Mouse (Mus musculus) MEL (cell line): ENCODE data around the gene Gm11172. TPM values are rescaled to one million over a fixed set of nuclear protein-coding genes. Genes with fewer than 3 reads are reported as not detected.
A peak's percentile ranks its signal among the peaks of the same experiment; 100 is the strongest.

Experiments
- DNase-seq: peaks from one replicate; pipeline ENCODE4 v3.0.0; 2011; ENCODE audit warnings: low read depth, low spot score
- H3K27ac ChIP-seq: 2 replicates; pipeline ENCODE4 v1.5.1; 2012; ENCODE audit warnings: low read depth, mild to moderate bottlenecking, control low read depth, low read length, moderate library complexity; ENCODE audit not compliant: control insufficient read depth
- H3K27me3 ChIP-seq, 2 experiments: fragments of 150-350 bp in 1 of 2; sonication (generic) in 1 of 2; 2 replicates each; pipeline ENCODE4 v1.6.1; 2012; ENCODE audit warnings: low read length in 2 of 2, mild to moderate bottlenecking in 2 of 2, improper control_type of control experiment in 1 of 2, moderate library complexity in 1 of 2; ENCODE audit not compliant: insufficient read depth in 2 of 2, control insufficient read depth in 1 of 2
- H3K36me3 ChIP-seq, 2 experiments: 2 replicates each; pipeline ENCODE4 v1.6.1; 2012 to 2014; ENCODE audit warnings: low read length in 2 of 2, improper control_type of control experiment in 1 of 2, inconsistent platforms in 1 of 2, mild to moderate bottlenecking in 1 of 2; ENCODE audit not compliant: insufficient read depth in 2 of 2, control insufficient read depth in 1 of 2
- H3K4me1 ChIP-seq, 2 experiments: fragments of 150-350 bp in 1 of 2; sonication (generic) in 1 of 2; 2 replicates each; pipeline ENCODE4 v1.6.1; 2012; ENCODE audit warnings: low read length in 2 of 2, improper control_type of control experiment in 1 of 2, mild to moderate bottlenecking in 1 of 2; ENCODE audit not compliant: insufficient read depth in 2 of 2, control insufficient read depth in 1 of 2
- H3K4me3 ChIP-seq, 2 experiments: fragments of 150-350 bp in 1 of 2; sonication (generic) in 1 of 2; 2 replicates each; pipeline ENCODE4 v1.5.1; 2012; ENCODE audit warnings: low read depth in 2 of 2, low read length in 2 of 2, mild to moderate bottlenecking in 2 of 2, moderate library complexity in 2 of 2, control low read depth in 1 of 2, improper control_type of control experiment in 1 of 2; ENCODE audit not compliant: control insufficient read depth in 1 of 2, insufficient read depth in 1 of 2
- H3K79me2 ChIP-seq: 2 replicates; pipeline ENCODE4 v1.6.1; 2012; ENCODE audit warnings: mild to moderate bottlenecking, low read length, moderate library complexity; ENCODE audit not compliant: control insufficient read depth, poor library complexity, insufficient read depth
- H3K9ac ChIP-seq: 2 replicates; pipeline ENCODE4 v1.6.1; 2012; ENCODE audit warnings: low read depth, mild to moderate bottlenecking, control low read depth, low read length, moderate library complexity; ENCODE audit not compliant: control insufficient read depth, poor library complexity, severe bottlenecking
- H3K9me3 ChIP-seq: fragments of 150-350 bp; sonication (generic); replicated peaks from 2 replicates; pipeline ENCODE4 v1.6.1; 2012; ENCODE audit warnings: mild to moderate bottlenecking, low read length, improper control_type of control experiment, moderate library complexity; ENCODE audit not compliant: insufficient read depth
- CHD1 ChIP-seq: IDR thresholded peaks from 2 replicates; pipeline ENCODE4 v1.6.1; 2012; ENCODE audit warnings: low read depth, mild to moderate bottlenecking, inconsistent platforms, low read length, improper control_type of control experiment
- CTCF ChIP-seq, 3 experiments: IDR thresholded peaks in 2 of 3; conservative IDR thresholded peaks in 1 of 3; 2 replicates each; pipeline ENCODE4 v1.5.1; 2011 to 2012; ENCODE audit warnings: low read length in 3 of 3, low read depth in 2 of 3, mild to moderate bottlenecking in 2 of 3, improper control_type of control experiment in 1 of 3, inconsistent platforms in 1 of 3, mixed read lengths in 1 of 3, moderate library complexity in 1 of 3; ENCODE audit not compliant: control insufficient read depth in 1 of 3, insufficient read depth in 1 of 3, poor library complexity in 1 of 3, severe bottlenecking in 1 of 3
- E2F4 ChIP-seq: IDR thresholded peaks from 2 replicates; pipeline ENCODE4 v1.6.1; 2011; ENCODE audit warnings: low read depth, low read length, improper control_type of control experiment, borderline replicate concordance
- EP300 ChIP-seq, 2 experiments: IDR thresholded peaks; 2 replicates each; pipeline ENCODE4 v1.6.1; 2011; ENCODE audit warnings: improper control_type of control experiment in 2 of 2, low read length in 2 of 2, low read depth in 1 of 2, mild to moderate bottlenecking in 1 of 2
- GABPA ChIP-seq: IDR thresholded peaks from 2 replicates; pipeline ENCODE4 v1.6.1; 2012; ENCODE audit warnings: low read depth, mild to moderate bottlenecking, inconsistent platforms, low read length, improper control_type of control experiment, moderate library complexity
- GATA1 ChIP-seq: IDR thresholded peaks from 2 replicates; pipeline ENCODE4 v1.6.1; 2011; ENCODE audit warnings: low read depth, low read length, improper control_type of control experiment
- MAZ ChIP-seq: IDR thresholded peaks from 2 replicates; pipeline ENCODE4 v1.6.1; 2012; ENCODE audit warnings: low read depth, mild to moderate bottlenecking, inconsistent platforms, low read length, improper control_type of control experiment
- MEF2A ChIP-seq: IDR thresholded peaks from 2 replicates; pipeline ENCODE4 v1.6.1; 2014; ENCODE audit warnings: low read depth, mild to moderate bottlenecking, inconsistent platforms, low read length, improper control_type of control experiment; ENCODE audit not compliant: poor library complexity, insufficient replicate concordance, severe bottlenecking; ENCODE audit errors: extremely low read depth
- NELFE ChIP-seq: IDR thresholded peaks from 2 replicates; pipeline ENCODE4 v1.6.1; 2011; ENCODE audit warnings: low read depth, low read length, improper control_type of control experiment
- NRF1 ChIP-seq: IDR thresholded peaks from 2 replicates; pipeline ENCODE4 v1.6.1; 2014; ENCODE audit warnings: low read depth, mild to moderate bottlenecking, inconsistent platforms, low read length, improper control_type of control experiment, moderate library complexity; ENCODE audit not compliant: poor library complexity, insufficient read depth, severe bottlenecking
- POLR2A ChIP-seq, 2 experiments: IDR thresholded peaks; 2 replicates each; pipeline ENCODE4 v1.6.1; 2011 to 2012; ENCODE audit warnings: low read length in 2 of 2, mild to moderate bottlenecking in 2 of 2, control low read depth in 1 of 2, improper control_type of control experiment in 1 of 2, low read depth in 1 of 2, moderate library complexity in 1 of 2; ENCODE audit not compliant: control insufficient read depth in 1 of 2, insufficient read depth in 1 of 2, poor library complexity in 1 of 2
- POLR2AphosphoS2 ChIP-seq: IDR thresholded peaks from 2 replicates; pipeline ENCODE4 v1.6.1; 2011; ENCODE audit warnings: low read length, improper control_type of control experiment
- POLR2AphosphoS5 ChIP-seq: IDR thresholded peaks from 2 replicates; pipeline ENCODE4 v1.6.1; 2012; ENCODE audit warnings: low read depth, borderline replicate concordance, mild to moderate bottlenecking, inconsistent platforms, low read length, moderate library complexity, mixed read lengths
- SIN3A ChIP-seq: IDR thresholded peaks from 2 replicates; pipeline ENCODE4 v1.6.1; 2012; ENCODE audit warnings: low read length, improper control_type of control experiment, inconsistent platforms
- TCF12 ChIP-seq: IDR thresholded peaks from 2 replicates; pipeline ENCODE4 v1.6.1; 2014; ENCODE audit warnings: low read depth, mild to moderate bottlenecking, inconsistent platforms, low read length, improper control_type of control experiment, moderate library complexity
- UBTF ChIP-seq: IDR thresholded peaks from 2 replicates; pipeline ENCODE4 v1.6.1; 2012; ENCODE audit warnings: low read depth, mild to moderate bottlenecking, inconsistent platforms, low read length, improper control_type of control experiment, moderate library complexity, borderline replicate concordance; ENCODE audit not compliant: insufficient read depth
- USF1 ChIP-seq: IDR thresholded peaks from 2 replicates; pipeline ENCODE4 v1.6.1; 2014; ENCODE audit warnings: low read depth, mild to moderate bottlenecking, inconsistent platforms, low read length, improper control_type of control experiment, moderate library complexity
- USF2 ChIP-seq, 2 experiments: IDR thresholded peaks; 2 replicates each; pipeline ENCODE4 v1.6.1; 2011 to 2012; ENCODE audit warnings: improper control_type of control experiment in 2 of 2, low read length in 2 of 2, borderline replicate concordance in 1 of 2, inconsistent platforms in 1 of 2, low read depth in 1 of 2, mild to moderate bottlenecking in 1 of 2; ENCODE audit not compliant: insufficient read depth in 1 of 2
- ZC3H11A ChIP-seq: IDR thresholded peaks from 2 replicates; pipeline ENCODE4 v1.6.1; 2012; ENCODE audit warnings: low read depth, mild to moderate bottlenecking, inconsistent platforms, low read length, improper control_type of control experiment
- polyA plus RNA-seq, 2 experiments: library from polyadenylated mRNA; stranded (reverse) in 1 of 2; unstranded in 1 of 2; fragments of >175 nt in 1 of 2; fragments of >200 nt in 1 of 2; gene quantifications; 2 replicates each; pipeline versions ENCODE4 v1.2.1 to v1.2.4; 2012; ENCODE audit warnings: low replicate concordance in 2 of 2, low read depth in 1 of 2; ENCODE audit not compliant: insufficient read length in 2 of 2, insufficient read depth in 1 of 2, missing spikeins in 1 of 2
- total RNA-seq: library from RNA; depleted of rRNA; stranded (reverse); fragments of 300-350 nt; gene quantifications from 2 replicates; pipeline ENCODE4 v1.2.3, GENCODE M21; 2012

The Gm11172 gene
- total and polyA plus RNA-seq, 3 experiments: not detected

DNA sequence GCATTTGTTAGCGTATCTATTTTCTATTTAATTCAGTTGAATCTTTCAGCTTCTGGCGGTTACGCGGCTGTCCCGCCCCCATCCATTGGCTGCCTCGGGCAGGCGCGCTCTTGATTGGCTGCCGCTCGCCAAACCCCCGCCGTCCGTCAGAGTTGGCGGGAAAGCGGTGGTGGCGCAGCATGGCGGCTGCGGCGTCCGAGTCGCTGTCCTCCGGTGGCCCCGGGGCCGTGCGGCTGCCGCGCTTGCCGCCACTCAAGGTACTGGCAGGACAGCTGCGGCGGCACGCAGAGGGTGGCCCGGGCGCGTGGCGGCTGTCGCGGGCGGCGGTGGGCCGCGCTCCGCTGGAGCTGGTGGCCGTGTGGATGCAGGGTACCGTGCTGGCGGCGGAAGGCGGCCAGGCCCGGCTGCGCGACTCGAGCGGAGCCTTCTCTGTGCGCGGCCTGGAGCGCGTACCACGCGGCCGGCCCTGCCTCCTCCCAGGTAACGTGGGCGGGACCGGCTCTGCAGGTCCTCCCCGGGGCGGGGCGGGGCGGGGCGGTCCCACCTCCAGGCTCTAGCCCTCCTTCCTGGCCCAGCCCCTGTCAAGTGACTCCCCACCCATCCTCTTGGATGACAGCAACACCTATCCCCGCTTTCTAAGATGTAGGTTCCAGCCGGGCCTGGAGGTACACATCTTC, 22.3 kb downstream of the Gm11172 start, which contains the start of gene Rmi2 (continued):
- TF ChIP-seq E2F4 (peak; percentile 96; the same call in 1 of the 2 replicates), GATA1 (no peak), MAZ (0 out of 2 replicates have a peak, but pooled peaks have one; percentile 44), POLR2AphosphoS2 (no peak), CTCF (IDR thresholded peaks at IDR 0.05 in 2 of 3, conservative IDR thresholded peaks at IDR 0.05 in 1 of 3; ENCODE audit: control insufficient read depth in 1 of 3, insufficient read depth in 1 of 3, low read depth in 2 of 3, low read length in 3 of 3, poor library complexity in 1 of 3, severe bottlenecking in 1 of 3) (no peak), NELFE (peak; percentile 40; the same call in 1 of the 2 replicates), CHD1 (no peak), POLR2AphosphoS5 (no peak), NRF1 (no peak), ZC3H11A (no peak), EP300 (IDR thresholded peaks at IDR 0.05; ENCODE audit: low read depth in 1 of 2, low read length in 2 of 2) (no peak), MEF2A (no peak), TCF12 (no peak), UBTF (no peak), USF1 (no peak)

DNA sequence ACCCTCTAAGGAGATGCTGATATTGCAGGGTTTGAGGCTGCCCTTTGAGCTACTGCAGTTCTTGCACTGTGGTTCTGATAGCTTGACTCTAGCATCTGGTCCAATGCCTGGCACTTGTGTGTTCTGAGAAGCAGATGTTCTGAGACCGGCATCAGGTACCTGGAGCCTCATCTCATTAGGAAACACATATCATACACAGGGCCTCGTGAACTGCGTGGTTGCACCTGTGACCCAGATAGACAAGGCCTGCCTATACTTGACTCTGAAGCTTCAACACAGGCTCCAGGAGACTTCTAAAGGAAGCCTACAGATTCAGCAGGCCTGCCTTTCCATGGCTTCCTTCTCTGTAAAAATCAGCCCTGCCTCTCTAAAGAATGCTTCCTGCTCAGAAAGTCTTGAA, 23.7 kb downstream of the Gm11172 start:
- no peak for DNase-seq
- Histone ChIP-seq H3K27ac (no peak overlapping the region), H3K79me2 (no peaks in the 10 kb centered on the region; the same call in 1 of the 2 replicates), H3K27me3 (no peaks in the 10 kb centered on the region), H3K9me3 (no peaks in the 10 kb centered on the region), H3K9ac (no peak overlapping the region), H3K4me3 (no peak overlapping the region), H3K4me1 (peaks cover 0 to 8% of the 10 kb centered on the region in 2 experiments; a peak in 2 of 4 replicates), H3K36me3 (peaks cover 0 to 5% of the 10 kb centered on the region in 2 experiments; a peak in 2 of 4 replicates)
- TF ChIP-seq USF2 (IDR thresholded peaks at IDR 0.05; ENCODE audit: borderline replicate concordance in 1 of 2, insufficient read depth in 1 of 2, low read depth in 1 of 2, low read length in 2 of 2) (no peak), SIN3A (no peak), CTCF (IDR thresholded peaks at IDR 0.05 in 2 of 3, conservative IDR thresholded peaks at IDR 0.05 in 1 of 3; ENCODE audit: control insufficient read depth in 1 of 3, insufficient read depth in 1 of 3, low read depth in 2 of 3, low read length in 3 of 3, poor library complexity in 1 of 3, severe bottlenecking in 1 of 3) (no peak), GABPA (no peak), POLR2A (IDR thresholded peaks at IDR 0.05; ENCODE audit: control insufficient read depth in 1 of 2, insufficient read depth in 1 of 2, low read depth in 1 of 2, low read length in 2 of 2, poor library complexity in 1 of 2) (no peak), UBTF (no peak)
